Mouse (Mus musculus) stomach, adult 2 months (tissue): ENCODE data around the gene Nup214. TPM values are rescaled to one million over a fixed set of nuclear protein-coding genes. Genes with fewer than 3 reads are reported as not detected.

Source experiments
- polyA plus RNA-seq: library from polyadenylated mRNA; depleted of rRNA; stranded (reverse); fragments of >200 nt; gene quantifications from 2 replicates; pipeline ENCODE4 v1.2.3, GENCODE M21; 2012; rRNA removed

The Nup214 gene
- polyA plus RNA-seq = 18.2 and 19.7 TPM in 2 replicates

DNA sequence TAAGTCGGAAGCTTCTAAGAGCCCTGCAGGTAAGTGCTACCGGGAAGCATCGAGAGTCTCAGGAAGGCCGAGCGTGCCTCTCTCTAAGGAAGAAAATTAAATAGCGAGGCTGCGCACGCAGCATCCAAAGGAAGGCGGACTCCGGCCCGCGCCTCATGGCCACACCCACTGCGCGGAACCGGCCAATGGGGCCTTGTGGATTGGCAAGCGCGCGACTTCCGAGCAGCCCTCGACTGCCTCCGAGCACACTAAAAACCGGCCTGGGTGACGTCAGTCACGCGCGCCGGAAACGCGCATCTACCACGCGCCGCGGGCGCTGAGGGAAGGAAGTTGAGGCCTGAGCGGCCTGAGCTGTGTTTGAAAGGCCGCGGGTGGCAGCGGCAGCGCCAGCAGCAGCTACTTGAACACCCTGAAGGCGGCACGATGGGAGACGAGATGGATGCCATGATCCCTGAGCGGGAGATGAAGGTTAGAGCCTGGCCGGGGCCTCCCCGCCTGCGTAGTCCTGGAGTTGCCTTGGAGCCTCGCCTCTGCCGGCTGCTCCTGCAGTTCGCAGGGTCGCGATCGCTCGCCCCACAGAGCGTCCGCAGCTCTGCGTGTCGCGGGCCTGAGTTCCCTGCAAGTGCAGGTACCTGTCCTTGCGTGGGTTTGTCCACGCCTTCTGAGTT lies at the start of gene Nup214:
Gene Nup214, plus strand, starts transcription at position 296 of the 668 bp plus-strand sequence.

GRCm38 (mm10) chr2:31950058-31950871 lies 24.0 kb upstream of the Nup214 start, which contains the start of gene Aif1l:
Gene Aif1l, plus strand, starts transcription at chr2:31950139.

DNA sequence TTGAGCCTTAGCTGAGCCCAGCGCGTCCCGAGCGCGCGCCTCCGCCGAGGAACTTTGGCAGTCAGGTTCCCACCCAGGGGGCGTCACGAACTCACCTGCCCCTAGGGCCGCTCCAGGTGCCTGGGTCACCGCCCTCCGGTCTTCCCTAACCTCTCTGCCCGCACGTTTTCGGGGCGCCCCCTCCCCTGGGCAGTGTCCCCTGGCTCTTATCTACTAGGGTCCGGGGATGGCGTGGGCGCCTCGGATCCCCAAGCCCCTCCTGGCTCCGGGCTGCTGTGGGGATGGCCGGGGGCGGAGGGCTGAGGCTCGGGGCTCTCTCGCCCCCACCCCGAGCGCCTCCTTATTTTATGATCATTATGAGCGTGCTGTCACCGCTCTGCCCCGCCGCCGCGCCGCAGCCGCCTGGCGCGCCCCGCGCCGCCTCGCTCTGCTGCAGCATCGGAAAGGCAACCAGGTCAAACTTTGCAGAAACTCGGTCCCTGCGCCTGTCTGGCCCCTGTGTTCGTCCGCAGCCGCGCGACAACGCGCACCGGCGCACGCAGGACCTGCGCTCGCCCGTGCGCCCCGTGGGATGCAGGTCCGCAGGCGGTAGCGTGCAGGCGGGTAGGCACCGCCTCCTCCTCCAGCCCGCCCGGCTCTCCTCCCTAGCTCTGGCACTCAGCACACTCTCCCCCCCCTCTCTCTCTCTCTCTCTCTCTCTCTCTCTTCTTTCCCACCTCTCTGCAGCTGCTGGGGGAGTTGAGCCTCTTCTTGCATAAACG lies 110.1 kb downstream of the Nup214 start, which contains the start of gene Fam78a:
Gene Fam78a, minus strand, starts transcription at position 747 of the 761 bp plus-strand sequence.

DNA sequence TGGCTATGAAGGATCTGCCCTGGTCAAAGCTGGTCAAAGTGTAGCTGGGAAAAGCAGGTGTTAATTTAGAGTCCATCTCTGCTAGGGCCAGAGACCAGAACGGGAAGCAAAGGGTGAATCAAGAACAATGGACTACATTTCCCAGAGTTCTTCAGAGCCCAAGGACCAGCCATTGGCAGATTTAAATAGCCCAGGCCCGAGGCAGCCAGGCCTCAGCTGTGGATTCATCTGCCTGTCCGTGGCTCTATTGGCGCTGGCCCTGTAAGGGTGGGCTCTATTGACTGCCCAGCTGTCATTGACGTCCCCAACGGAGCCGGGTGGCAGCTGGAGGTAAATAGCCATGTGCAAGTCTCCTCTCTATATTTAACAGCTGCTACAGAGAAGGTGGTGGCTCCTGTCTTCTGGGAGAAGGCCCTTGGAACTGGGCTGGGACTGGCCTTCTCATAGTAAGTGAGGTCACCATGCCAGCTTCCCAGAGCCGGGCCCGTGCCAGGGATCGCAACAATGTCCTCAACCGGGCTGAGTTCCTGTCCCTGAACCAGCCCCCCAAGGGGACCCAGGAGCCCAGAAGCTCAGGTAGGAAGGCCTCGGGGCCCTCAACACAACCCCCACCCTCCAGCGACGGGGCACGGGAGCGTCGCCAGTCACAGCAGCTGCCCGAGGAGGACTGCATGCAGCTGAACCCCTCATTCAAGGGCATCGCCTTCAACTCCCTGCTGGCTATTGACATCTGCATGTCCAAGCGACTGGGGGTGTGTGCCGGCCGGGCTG lies 121.3 kb downstream of the Nup214 start, which contains the start of gene Plpp7:
Gene Plpp7, plus strand, starts transcription at position 178 of the 771 bp plus-strand sequence.

Other genes starting within 250 kb of the Nup214 start
- gene Qrfp, start 163.9 kb upstream of the Nup214 start, polyA plus RNA-seq = not detected in 2 replicates
- gene Fibcd1, start 128.4 kb upstream of the Nup214 start, polyA plus RNA-seq = 0.05 and 0.11 TPM in 2 replicates
- 0.86 and 1.4 TPM in 2 replicates for gene Lamc3, start 87.1 kb upstream of the Nup214 start, polyA plus RNA-seq
- gene Aif1l, start 24.3 kb upstream of the Nup214 start, polyA plus RNA-seq = 2.1 and 9.8 TPM in 2 replicates
- gene Fam78a, start 110.4 kb downstream of the Nup214 start, polyA plus RNA-seq = 0.41 and 0.57 TPM in 2 replicates
- gene Plpp7, start 121.1 kb downstream of the Nup214 start, polyA plus RNA-seq = 3.8 and 5.5 TPM in 2 replicates
- 16.4 and 19.9 TPM in 2 replicates for gene Prrc2b, start 176.6 kb downstream of the Nup214 start, polyA plus RNA-seq